ENCODE assay signal across 12 mouse cellular contexts in genomic region chr2:26330702-26331101, GRCm38 (mm10). TPM values are rescaled to one million over a fixed set of nuclear protein-coding genes. Genes with fewer than 3 reads are reported as not detected.
DNase-seq lines count a peak whose midpoint lies in the region; ATAC-seq and TF ChIP-seq lines count a peak whose summit lies in the region.
"Had no signal": no experiment of that assay in that cellular context is flagged by ENCODE, and none has a peak within 500 bp of the region (broad histone marks: within the 10 kb centered on the region; RNA-seq: fewer than 3 reads in every experiment).

No protein-coding gene starts in this region.

- intact Hi-C loops in heart, postnatal 14 days (cut with DNase I), result no loop called here
- intact Hi-C loops in left cerebral cortex, adult 2 months (cut with DNase I), result no loop called here
- intact Hi-C loops in left cerebral cortex, postnatal 36 days (cut with DNase I), result no loop called here

- ATAC-seq in heart, embryonic 12.5 days (ENCODE audit: insufficient number of reproducible peaks, low FRiP score), result no peak
- ATAC-seq in hindbrain, embryonic 14.5 days (ENCODE audit: low FRiP score), result no peak
- no peak for ATAC-seq in neural tube, embryonic 14.5 days (ENCODE audit: low read depth)
- ATAC-seq in intestine, embryonic 16.5 days, result no peak
- ATAC-seq: forebrain, embryonic 16.5 days; liver, postnatal 0 days had no signal

- peaks cover 52% of the 10 kb centered on the region for H3K36me3 ChIP-seq in heart, embryonic 12.5 days
- peaks cover 70% of the 10 kb centered on the region for H3K36me3 ChIP-seq in hindbrain, embryonic 14.5 days (replicated peaks; ENCODE audit: control insufficient read depth, insufficient read depth)
- H3K36me3 ChIP-seq in neural tube, embryonic 14.5 days (ENCODE audit: control insufficient read depth, insufficient read depth, low read length), result peaks cover 41% of the 10 kb centered on the region
- H3K36me3 ChIP-seq in intestine, embryonic 16.5 days (ENCODE audit: control insufficient read depth, insufficient read depth, low read length), result peaks cover 11% of the 10 kb centered on the region; the same call in 1 of the 2 replicates

- no peaks in the 10 kb centered on the region for H3K27me3 ChIP-seq in heart, embryonic 12.5 days (replicated peaks)
- H3K27me3 ChIP-seq in hindbrain, embryonic 14.5 days (ENCODE audit: control insufficient read depth, insufficient read depth, low read length), result no peaks in the 10 kb centered on the region
- no peaks in the 10 kb centered on the region for H3K27me3 ChIP-seq in neural tube, embryonic 14.5 days (ENCODE audit: control insufficient read depth, insufficient read depth, low read length)
- H3K27me3 ChIP-seq in intestine, embryonic 16.5 days (replicated peaks; ENCODE audit: control insufficient read depth, insufficient read depth, low read length), result no peaks in the 10 kb centered on the region

- H3K27ac ChIP-seq in heart, embryonic 12.5 days (ENCODE audit: poor library complexity, severe bottlenecking), result 0 out of 2 replicates have a peak overlapping the region, but pooled peaks have one; percentile 8
- peak overlapping the region; percentile 82 for H3K27ac ChIP-seq in left cerebral cortex, adult 2 months
- H3K27ac ChIP-seq in hindbrain, embryonic 14.5 days, result peak overlapping the region; percentile 67; the same call in 1 of the 2 replicates
- H3K27ac ChIP-seq in neural tube, embryonic 14.5 days (ENCODE audit: low read depth, low read length), result peak overlapping the region; percentile 61
- no peak overlapping the region for H3K27ac ChIP-seq in intestine, embryonic 16.5 days (ENCODE audit: low read length)

- no peak overlapping the region for H3K4me2 ChIP-seq in heart, embryonic 12.5 days
- H3K4me2 ChIP-seq in hindbrain, embryonic 14.5 days (replicated peaks), result no peak overlapping the region; the same call in 1 of the 2 replicates
- H3K4me2 ChIP-seq in neural tube, embryonic 14.5 days (ENCODE audit: low read depth, low read length), result no peak overlapping the region
- no peak overlapping the region for H3K4me2 ChIP-seq in intestine, embryonic 16.5 days (ENCODE audit: low read depth, low read length)

- no peaks in the 10 kb centered on the region for H3K9me3 ChIP-seq in heart, embryonic 12.5 days (replicated peaks)
- H3K9me3 ChIP-seq in hindbrain, embryonic 14.5 days (ENCODE audit: control insufficient read depth, low read length), result no peaks in the 10 kb centered on the region
- H3K9me3 ChIP-seq in neural tube, embryonic 14.5 days (ENCODE audit: control insufficient read depth, low read length), result no peaks in the 10 kb centered on the region
- H3K9me3 ChIP-seq in intestine, embryonic 16.5 days (ENCODE audit: control insufficient read depth, low read length), result no peaks in the 10 kb centered on the region

- DNase-seq in heart, postnatal 14 days, result no peak
- no peak for DNase-seq in left cerebral cortex, adult 2 months (ENCODE audit: extremely low spot score in 1 of 2, low spot score in 2 of 2)
- DNase-seq in left cerebral cortex, postnatal 36 days (ENCODE audit: low spot score in 2 of 2), result no peak
- no peak for DNase-seq in hindbrain, embryonic 14.5 days (ENCODE audit: low spot score)
- DNase-seq: adrenal gland, adult 8-10 months; kidney, postnatal 36 days; liver, postnatal 0 days had no signal

- no peak for TF ChIP-seq CTCF in left cerebral cortex, adult 2 months (IDR thresholded peaks at IDR 0.05)

- WGBS in heart, embryonic 12.5 days, result 75% methylated on average over 6 of the region's 6 CpGs
- 67% methylated on average over 6 of the region's 6 CpGs for WGBS in hindbrain, embryonic 14.5 days
- WGBS in neural tube, embryonic 14.5 days, result 76% methylated on average over 6 of the region's 6 CpGs
- 64% methylated on average over 6 of the region's 6 CpGs for WGBS in intestine, embryonic 16.5 days

- 0 out of 2 replicates have a peak overlapping the region, but pooled peaks have one; percentile 17 for H3K9ac ChIP-seq in heart, embryonic 12.5 days
- no peak overlapping the region; the same call in 1 of the 2 replicates for H3K9ac ChIP-seq in hindbrain, embryonic 14.5 days
- no peak overlapping the region for H3K9ac ChIP-seq in neural tube, embryonic 14.5 days (replicated peaks; ENCODE audit: low read depth, low read length)
- no peak overlapping the region for H3K9ac ChIP-seq in intestine, embryonic 16.5 days (ENCODE audit: low read depth, low read length)
- H3K9ac ChIP-seq: liver, postnatal 0 days had no signal

- no peak overlapping the region for H3K4me3 ChIP-seq in heart, embryonic 12.5 days
- H3K4me3 ChIP-seq in left cerebral cortex, adult 2 months, result no peak overlapping the region
- no peak overlapping the region for H3K4me3 ChIP-seq in hindbrain, embryonic 14.5 days (replicated peaks; ENCODE audit: low read length)
- H3K4me3 ChIP-seq in neural tube, embryonic 14.5 days (ENCODE audit: low read depth, low read length), result no peak overlapping the region
- no peak overlapping the region for H3K4me3 ChIP-seq in intestine, embryonic 16.5 days (ENCODE audit: low read length)

- peaks cover 20% of the 10 kb centered on the region for H3K4me1 ChIP-seq in heart, embryonic 12.5 days (replicated peaks)
- no peaks in the 10 kb centered on the region for H3K4me1 ChIP-seq in hindbrain, embryonic 14.5 days (replicated peaks; ENCODE audit: control insufficient read depth, insufficient read depth, low read length)
- no peaks in the 10 kb centered on the region for H3K4me1 ChIP-seq in neural tube, embryonic 14.5 days (ENCODE audit: control insufficient read depth, insufficient read depth, low read length)
- H3K4me1 ChIP-seq in intestine, embryonic 16.5 days (ENCODE audit: control insufficient read depth, insufficient read depth, low read length), result no peaks in the 10 kb centered on the region

RNA-seq across cellular contexts. Expression of gene Gpsm1, which starts 15.4 kb away (rescaled TPM):
- polyA plus RNA-seq in heart, embryonic 12.5 days (2016; fragmentation: Nextera tagmentation; extraction: Ambion mirVana), result 38.0 and 39.9 TPM in 2 replicates
- 100 to 1,000 TPM; 200 to 237 TPM for total RNA-seq in heart, postnatal 14 days (2021)
- total RNA-seq in left cerebral cortex, adult 2 months (2021), result 10 to 100 TPM; 51.5 to 55.9 TPM
- total RNA-seq in left cerebral cortex, postnatal 36 days (2021), result 10 to 100 TPM; 44.4 to 58.4 TPM
- 96.7 and 101 TPM in 2 replicates for polyA plus RNA-seq in hindbrain, embryonic 14.5 days (2014; fragmentation: Nextera tagmentation; extraction: Ambion mirVana)
- 92.0 and 94.8 TPM in 2 replicates for polyA plus RNA-seq in neural tube, embryonic 14.5 days (2014; fragmentation: Nextera tagmentation; extraction: Ambion mirVana)
- polyA plus RNA-seq in intestine, embryonic 16.5 days (2015; fragmentation: Nextera tagmentation; extraction: Ambion mirVana), result 22.6 and 23.2 TPM in 2 replicates

RNA-seq across cellular contexts. Expression of gene Dnlz, which starts 21.2 kb away (rescaled TPM):
- 31.4 and 33.7 TPM in 2 replicates for polyA plus RNA-seq in heart, embryonic 12.5 days (2016; fragmentation: Nextera tagmentation; extraction: Ambion mirVana)
- 10 to 100 TPM; 15.5 to 16.3 TPM for total RNA-seq in heart, postnatal 14 days (2021)
- 10 to 100 TPM; 26.7 to 28.9 TPM for total RNA-seq in left cerebral cortex, adult 2 months (2021)
- 10 to 100 TPM; 27.5 to 28.7 TPM for total RNA-seq in left cerebral cortex, postnatal 36 days (2021)
- polyA plus RNA-seq in hindbrain, embryonic 14.5 days (2014; fragmentation: Nextera tagmentation; extraction: Ambion mirVana), result 27.7 and 28.3 TPM in 2 replicates
- 26.6 and 31.0 TPM in 2 replicates for polyA plus RNA-seq in neural tube, embryonic 14.5 days (2014; fragmentation: Nextera tagmentation; extraction: Ambion mirVana)
- 23.3 and 24.1 TPM in 2 replicates for polyA plus RNA-seq in intestine, embryonic 16.5 days (2015; fragmentation: Nextera tagmentation; extraction: Ambion mirVana)

RNA-seq across cellular contexts. Expression of gene Card9, which starts 30.0 kb away (rescaled TPM):
- polyA plus RNA-seq in heart, embryonic 12.5 days (2016; fragmentation: Nextera tagmentation; extraction: Ambion mirVana), result 0.56 and 0.58 TPM in 2 replicates
- 1 to 10 TPM; 1.3 to 1.5 TPM for total RNA-seq in heart, postnatal 14 days (2021)
- 1 to 10 TPM; 3.0 to 3.7 TPM for total RNA-seq in left cerebral cortex, adult 2 months (2021)
- 1 to 10 TPM; 2.1 to 2.7 TPM for total RNA-seq in left cerebral cortex, postnatal 36 days (2021)
- 1.9 and 2.1 TPM in 2 replicates for polyA plus RNA-seq in hindbrain, embryonic 14.5 days (2014; fragmentation: Nextera tagmentation; extraction: Ambion mirVana)
- 1.5 and 1.7 TPM in 2 replicates for polyA plus RNA-seq in neural tube, embryonic 14.5 days (2014; fragmentation: Nextera tagmentation; extraction: Ambion mirVana)
- 0.86 and 1.1 TPM in 2 replicates for polyA plus RNA-seq in intestine, embryonic 16.5 days (2015; fragmentation: Nextera tagmentation; extraction: Ambion mirVana)

RNA-seq across cellular contexts. Expression of gene Ccdc187, which starts 36.3 kb away (rescaled TPM):
- 0.05 and 0.09 TPM in 2 replicates for polyA plus RNA-seq in heart, embryonic 12.5 days (2016; fragmentation: Nextera tagmentation; extraction: Ambion mirVana)
- total RNA-seq in heart, postnatal 14 days (2021), result under 1 TPM; 0.10 to 0.17 TPM
- 1 to 10 TPM in 1 of 2 experiments, under 1 TPM in 1; 0.79 to 2.4 TPM for total RNA-seq in left cerebral cortex, adult 2 months (2021)
- 1 to 10 TPM; 1.3 to 3.5 TPM for total RNA-seq in left cerebral cortex, postnatal 36 days (2021)
- polyA plus RNA-seq in hindbrain, embryonic 14.5 days (2014; fragmentation: Nextera tagmentation; extraction: Ambion mirVana), result 0.25 and 0.29 TPM in 2 replicates
- 0.08 TPM in 1 of 2 replicates, not detected in the other for polyA plus RNA-seq in neural tube, embryonic 14.5 days (2014; fragmentation: Nextera tagmentation; extraction: Ambion mirVana)
- polyA plus RNA-seq in intestine, embryonic 16.5 days (2015; fragmentation: Nextera tagmentation; extraction: Ambion mirVana), result 0.26 and 0.27 TPM in 2 replicates
- total RNA-seq: megakaryocyte progenitor cell, adult 5-6 weeks had no signal
- polyA plus RNA-seq: liver, postnatal 0 days had no signal

RNA-seq across cellular contexts. Expression of gene Snapc4, which starts 49.8 kb away (rescaled TPM):
- 20.4 and 23.5 TPM in 2 replicates for polyA plus RNA-seq in heart, embryonic 12.5 days (2016; fragmentation: Nextera tagmentation; extraction: Ambion mirVana)
- total RNA-seq in heart, postnatal 14 days (2021), result 10 to 100 TPM; 11.8 to 13.3 TPM
- 10 to 100 TPM; 74.2 to 78.2 TPM for total RNA-seq in left cerebral cortex, adult 2 months (2021)
- total RNA-seq in left cerebral cortex, postnatal 36 days (2021), result 10 to 100 TPM; 54.0 to 71.0 TPM
- polyA plus RNA-seq in hindbrain, embryonic 14.5 days (2014; fragmentation: Nextera tagmentation; extraction: Ambion mirVana), result 25.4 and 29.3 TPM in 2 replicates
- 30.9 and 32.4 TPM in 2 replicates for polyA plus RNA-seq in neural tube, embryonic 14.5 days (2014; fragmentation: Nextera tagmentation; extraction: Ambion mirVana)
- 19.1 and 20.8 TPM in 2 replicates for polyA plus RNA-seq in intestine, embryonic 16.5 days (2015; fragmentation: Nextera tagmentation; extraction: Ambion mirVana)
